Mouse (Mus musculus) embryo, embryonic 11.5 days (tissue): Measurements from ENCODE around the gene Cfap69.
"Not testable (repeated sequence)": the region's sequence is repeated elsewhere in the genome, so short reads cannot be mapped to it uniquely, and the experiment has no call there.

Experiments
- DNase-seq: peaks from one replicate; pipeline ENCODE4 v3.0.0-alpha.2; 2012; ENCODE audit warnings: low read depth, low spot score

Gene Cfap69

DNA sequence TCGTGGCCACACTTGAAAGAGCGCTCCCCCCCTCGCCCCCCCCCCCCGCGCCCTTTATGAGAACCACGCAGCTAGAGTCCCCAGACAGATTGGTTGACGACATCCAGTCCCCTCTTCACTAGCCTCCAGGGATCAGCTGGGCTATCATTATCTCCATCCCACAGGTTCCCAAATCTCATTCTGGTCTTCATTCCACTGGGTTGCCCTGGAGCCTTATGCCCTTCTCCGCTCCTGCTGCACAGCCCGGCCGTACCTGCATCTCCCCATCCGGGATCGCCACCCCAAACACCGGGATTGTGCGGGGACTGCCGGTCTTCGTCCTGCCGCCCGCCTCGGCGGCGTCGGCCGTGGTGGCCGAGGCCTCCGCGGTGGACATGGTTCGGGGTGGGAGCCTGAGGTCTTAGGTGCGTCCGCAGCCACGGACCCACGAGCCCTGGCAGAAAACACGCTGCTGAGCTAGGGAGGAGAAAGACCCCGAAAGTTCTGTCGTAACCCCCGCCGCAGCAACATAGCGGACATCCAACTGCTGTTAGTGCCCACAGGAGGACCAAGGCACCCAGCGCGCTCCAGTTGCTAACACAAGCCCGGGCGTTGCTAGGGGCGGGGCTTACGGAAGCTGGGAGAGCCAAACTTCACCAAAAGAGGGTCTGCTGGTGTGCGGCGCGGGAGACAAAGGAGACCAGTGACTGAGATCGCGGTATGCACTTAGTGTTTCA is at the start of gene Cfap69:
Gene Cfap69, minus strand, starts transcription at position 585 of the 716 bp plus-strand sequence.
- peak; percentile 85 for DNase-seq

- DNase-seq = no peak
Observed at GRCm38 (mm10) chr5:5711032-5711431, 47.0 kb upstream of the Cfap69 start.

DNA sequence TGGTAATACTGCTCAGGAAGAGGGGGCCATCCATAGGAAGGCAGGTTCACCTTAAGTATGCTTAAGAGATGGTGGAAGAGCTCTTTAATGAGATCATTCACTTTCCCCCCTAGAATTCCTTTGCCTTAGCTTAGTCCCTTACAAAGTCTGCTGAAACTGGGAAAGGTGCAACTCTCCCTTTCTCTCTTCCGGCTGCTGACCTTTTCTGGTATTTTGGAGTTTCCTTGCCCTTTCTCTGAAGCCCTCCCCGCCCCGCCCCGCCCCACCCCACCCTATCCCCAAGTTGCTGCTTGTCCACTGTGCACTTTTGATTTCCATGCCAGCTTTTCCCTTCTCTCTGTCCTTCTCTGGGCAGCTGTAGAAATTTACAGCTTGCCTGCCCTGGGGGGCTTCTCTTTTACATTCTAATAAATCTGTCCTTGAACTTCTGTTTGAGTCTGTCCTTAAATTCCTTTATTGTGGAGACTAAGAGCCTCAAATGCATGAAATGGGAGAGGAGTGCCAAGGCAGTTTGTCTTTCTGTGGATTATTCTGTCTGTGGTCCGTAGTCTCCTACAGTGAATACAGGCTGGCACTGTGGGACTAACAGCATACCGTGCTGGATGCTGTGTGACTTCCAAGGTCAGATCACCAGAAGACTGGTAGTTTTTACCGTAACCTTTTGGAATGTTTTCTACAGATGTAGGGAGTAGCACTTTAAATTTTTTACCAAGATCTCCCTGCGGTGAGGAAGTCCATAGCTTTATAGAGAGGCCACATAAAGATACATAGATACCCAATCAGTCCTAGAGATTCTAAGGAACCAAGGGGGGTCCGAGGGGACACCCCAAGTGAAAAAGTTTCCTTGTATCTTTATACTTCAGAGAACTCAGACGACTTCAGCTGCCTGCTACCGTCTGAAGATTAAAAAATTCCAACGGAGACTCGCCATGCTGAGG is 43.6 kb upstream of the Cfap69 start:
- DNase-seq = no peak

DNA sequence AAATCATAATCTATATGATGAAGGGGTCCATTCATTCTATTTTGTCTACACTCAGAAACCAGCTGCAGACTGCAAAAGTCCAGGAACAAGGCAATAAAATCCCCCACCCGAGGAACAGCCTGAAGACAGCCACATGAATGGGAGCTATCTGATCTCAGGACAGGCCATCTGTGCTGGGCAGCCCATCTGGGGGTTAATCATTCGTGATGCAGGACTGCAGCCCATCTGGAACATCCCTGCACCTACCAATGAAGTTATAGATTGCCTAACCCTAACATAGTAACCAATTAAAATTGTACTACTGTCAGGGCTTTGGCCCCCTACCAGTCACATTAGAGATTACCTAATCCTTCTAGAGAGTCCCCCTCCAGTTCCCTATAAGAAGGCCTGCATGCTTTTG is 41.0 kb upstream of the Cfap69 start:
- no peak for DNase-seq

- DNase-seq = no peak
Observed at GRCm38 (mm10) chr5:5700386-5700785, 36.3 kb upstream of the Cfap69 start.

- DNase-seq = no peak
Observed at GRCm38 (mm10) chr5:5698830-5699229, 34.8 kb upstream of the Cfap69 start.

- no peak for DNase-seq
Observed at GRCm38 (mm10) chr5:5695401-5695942, 31.4 kb upstream of the Cfap69 start.

DNA sequence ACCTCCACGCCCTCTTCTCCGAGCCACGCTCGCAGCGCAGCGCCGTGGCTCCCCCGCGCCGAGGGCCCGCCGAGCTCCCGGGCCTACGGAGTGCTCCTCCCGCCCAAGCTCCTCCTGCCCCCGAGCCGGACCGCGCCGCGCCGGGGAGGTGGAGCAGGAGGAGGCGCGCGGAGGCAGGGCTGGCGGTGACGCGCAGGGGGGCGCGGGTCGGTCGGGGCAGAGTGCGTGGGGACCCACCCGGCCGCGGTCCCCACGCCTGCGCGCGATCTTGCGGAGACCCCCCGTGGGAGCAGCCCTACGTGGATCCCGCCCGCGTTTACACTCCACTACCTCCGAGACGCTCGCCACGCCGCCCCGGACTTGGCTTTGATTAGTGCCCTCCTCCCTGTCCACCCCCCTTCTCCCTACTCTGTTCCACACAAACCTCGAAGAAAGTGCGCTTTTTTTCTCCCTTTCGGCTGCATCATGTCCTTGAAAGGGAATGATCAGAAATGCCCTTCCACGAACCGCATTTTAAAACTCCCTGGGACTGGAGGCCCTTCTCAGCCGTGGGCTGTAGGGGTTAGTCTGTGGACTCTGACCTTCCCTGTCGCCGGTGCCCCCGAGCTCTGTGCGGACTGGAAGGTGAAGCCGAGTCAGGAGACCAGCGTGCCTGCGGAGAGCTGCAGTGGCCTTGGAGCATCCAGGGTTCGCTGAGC is 30.1 kb upstream of the Cfap69 start, which contains the start of gene Steap2:
Gene Steap2, minus strand, starts transcription at position 623 of the 698 bp plus-strand sequence.
- DNase-seq = peak; percentile 29

GRCm38 (mm10) chr5:5693541-5693955 is 29.5 kb upstream of the Cfap69 start:
- DNase-seq = peak; percentile 20

DNA sequence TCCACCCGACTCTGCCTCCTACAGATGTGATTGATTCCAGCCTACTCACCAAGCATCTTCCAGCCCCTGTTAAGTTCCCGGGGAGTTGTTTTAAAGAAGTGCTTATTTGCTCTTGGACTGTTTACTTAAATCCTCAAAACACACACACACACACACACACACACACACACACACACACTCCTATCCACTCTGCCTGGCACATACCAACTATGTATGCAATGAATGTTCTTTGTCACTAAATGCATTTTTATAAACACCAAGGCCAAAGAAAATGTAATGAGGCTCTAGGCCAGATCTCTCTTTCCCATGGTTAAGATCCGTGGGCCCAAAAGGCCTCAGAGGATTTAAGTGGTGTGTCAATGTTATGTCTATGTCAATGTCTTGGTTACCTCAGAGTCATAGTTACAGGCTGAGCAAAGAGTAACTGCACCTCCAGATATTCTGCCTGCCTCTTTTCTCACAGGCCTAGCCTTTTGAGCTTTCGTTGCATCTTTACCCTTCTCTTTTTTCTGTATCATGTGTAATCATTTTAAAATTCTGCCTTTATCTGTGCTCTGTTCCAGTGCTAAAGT is 28.2 kb upstream of the Cfap69 start:
- DNase-seq = no peak

DNA sequence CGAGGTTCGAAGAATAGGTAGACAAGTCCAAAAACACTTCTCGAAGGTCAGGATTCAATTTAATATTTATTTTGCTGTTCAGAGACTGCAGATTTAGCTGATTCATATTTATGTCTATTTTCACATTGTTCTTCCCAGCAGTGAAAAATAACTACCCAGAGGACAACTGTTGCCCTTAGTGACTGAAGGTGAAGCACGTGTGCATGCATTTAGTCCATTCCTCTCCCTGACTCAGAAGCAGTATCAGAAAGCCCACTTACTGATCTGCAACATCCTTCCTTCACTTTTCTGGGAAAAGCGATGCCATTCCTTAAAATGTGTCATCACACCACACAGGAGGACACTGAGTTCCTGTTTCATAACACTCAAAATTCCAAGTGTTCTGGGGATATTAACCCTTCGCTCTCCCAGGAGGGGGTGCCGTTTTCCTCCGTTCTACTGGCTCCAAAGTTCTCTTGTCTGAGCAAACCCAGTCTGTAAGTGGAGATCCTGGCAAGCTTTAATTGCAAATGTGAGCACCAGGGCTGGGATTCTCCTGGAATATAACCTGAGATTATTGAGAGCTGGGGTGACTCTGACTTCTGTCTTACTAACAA is 25.0 kb upstream of the Cfap69 start:
- DNase-seq = no peak

- DNase-seq = no peak
Observed at GRCm38 (mm10) chr5:5688228-5688627, 24.2 kb upstream of the Cfap69 start.

GRCm38 (mm10) chr5:5686973-5687372 is 22.9 kb upstream of the Cfap69 start:
- no peak for DNase-seq

DNA sequence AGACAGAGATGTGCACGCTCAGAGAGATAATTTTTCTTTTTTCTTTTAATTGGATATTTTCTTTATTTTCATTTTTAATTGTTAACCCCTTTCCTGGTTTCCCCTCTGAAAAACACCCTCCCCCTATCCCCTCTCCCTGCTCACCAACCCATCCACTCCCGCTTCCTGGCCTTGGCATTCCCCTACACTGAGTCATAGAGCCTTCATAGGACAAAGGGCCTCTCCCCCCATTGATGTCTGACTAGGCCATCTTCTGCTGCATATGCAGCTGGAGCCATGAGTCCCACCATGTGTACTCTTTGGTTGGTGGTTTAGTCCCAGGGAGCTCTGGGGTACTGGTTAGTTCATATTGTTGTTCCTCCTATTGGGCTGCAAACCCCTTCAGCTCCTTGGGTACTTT is 20.9 kb upstream of the Cfap69 start:
- DNase-seq = not testable (repeated sequence)

DNA sequence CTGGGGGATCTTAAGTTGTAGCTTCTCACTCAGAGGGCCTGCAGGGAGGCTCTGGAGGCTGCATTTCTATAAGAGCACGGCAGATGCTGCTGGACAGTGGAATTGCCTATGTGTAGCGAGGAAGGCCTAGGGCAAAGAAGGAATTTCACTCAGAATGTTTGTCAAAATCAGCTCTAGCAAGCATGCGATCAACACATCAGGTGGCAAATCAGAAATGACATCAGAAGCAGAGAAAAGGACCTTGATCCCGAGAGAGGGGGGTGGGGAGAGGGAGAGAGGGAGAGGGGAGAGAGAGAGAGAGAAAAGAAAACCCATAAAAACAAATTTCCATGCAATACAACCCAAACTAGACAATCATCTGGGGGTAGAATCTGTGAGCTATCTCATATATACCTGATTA is 19.3 kb upstream of the Cfap69 start:
- DNase-seq = no peak

DNA sequence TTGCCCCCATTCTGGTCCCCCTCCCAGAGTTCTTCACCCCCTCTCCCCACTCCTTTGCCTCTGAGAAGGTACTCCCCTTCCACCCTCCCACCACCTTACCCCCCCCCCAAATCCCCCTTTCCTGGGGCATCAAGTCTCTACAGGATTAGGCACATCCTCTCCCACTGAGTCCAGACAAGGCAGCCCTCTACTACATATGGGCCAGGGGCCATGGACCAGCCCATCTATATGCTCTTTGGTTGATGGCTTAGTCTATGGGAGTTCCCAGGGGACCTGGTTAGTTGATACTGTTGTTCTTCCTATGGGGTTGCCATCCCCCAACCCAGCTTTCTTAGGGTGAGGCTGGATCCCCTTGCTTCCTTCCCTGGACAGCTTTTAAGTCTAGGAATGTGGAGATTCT is 15.4 kb upstream of the Cfap69 start:
- DNase-seq = no peak

DNA sequence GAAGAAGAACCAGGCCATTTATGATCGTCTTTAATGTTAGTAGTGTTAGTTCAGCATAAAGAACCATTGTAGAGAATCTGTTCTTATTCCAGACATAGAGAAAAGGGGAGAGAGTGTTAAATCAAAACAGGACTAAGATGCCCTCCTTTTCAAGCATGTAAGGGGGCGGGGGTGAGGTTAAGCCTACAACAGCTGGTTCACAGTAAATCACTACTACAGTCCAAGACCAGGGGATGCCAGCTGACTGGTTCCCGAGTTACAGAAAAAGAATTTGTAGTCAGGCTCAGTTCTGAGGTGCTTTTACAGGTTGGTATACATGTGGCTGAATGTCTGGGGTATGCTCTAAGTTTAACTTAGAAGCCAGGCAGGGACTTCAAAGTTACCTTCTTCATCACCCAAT is 12.0 kb upstream of the Cfap69 start:
- no peak for DNase-seq

DNA sequence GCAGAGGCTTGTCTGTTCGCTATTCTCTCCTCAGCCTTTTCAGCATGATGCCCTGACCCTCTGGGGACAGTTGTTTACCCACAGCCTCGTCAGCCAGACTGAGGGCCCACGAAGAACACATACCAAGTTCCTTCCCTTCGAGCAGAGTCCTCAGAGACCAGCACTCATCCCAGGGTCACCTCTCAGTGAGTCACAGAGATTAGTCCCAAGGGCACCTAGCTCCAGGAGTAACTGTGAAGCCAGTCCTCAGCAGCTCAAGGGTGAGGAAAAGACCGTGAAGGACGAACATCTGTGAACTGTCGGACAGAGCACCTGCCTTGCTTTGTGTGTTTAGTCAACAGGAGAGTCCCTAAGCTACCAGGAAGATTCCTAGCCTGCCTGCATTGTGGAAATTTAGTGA is 4.9 kb upstream of the Cfap69 start:
- DNase-seq = no peak

DNA sequence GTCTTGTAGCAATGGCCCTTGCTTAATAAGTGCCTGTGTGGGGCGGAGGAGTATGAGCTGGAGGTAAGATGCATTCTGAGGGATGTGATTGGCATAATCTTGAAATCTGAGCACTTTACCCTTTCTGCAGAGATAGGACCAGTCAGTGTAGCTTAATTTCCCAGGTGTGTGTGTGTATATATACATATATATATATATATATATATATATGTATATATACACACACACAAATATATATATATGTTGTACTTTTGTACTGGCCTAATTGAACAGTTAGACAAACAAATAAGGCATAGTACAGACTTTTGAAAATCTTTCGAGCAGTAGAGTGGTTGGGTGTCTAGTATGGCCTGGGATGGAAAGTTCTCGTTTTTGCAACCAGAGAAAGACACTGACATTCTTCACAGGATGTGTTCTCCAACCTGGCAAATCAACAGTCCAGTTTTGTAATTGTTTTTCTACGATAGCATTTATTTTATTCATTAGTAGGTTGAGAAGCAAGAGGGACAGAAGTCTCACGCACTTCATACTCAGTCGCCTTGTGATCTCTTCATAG is 410 bp upstream of the Cfap69 start:
- no peak for DNase-seq

DNA sequence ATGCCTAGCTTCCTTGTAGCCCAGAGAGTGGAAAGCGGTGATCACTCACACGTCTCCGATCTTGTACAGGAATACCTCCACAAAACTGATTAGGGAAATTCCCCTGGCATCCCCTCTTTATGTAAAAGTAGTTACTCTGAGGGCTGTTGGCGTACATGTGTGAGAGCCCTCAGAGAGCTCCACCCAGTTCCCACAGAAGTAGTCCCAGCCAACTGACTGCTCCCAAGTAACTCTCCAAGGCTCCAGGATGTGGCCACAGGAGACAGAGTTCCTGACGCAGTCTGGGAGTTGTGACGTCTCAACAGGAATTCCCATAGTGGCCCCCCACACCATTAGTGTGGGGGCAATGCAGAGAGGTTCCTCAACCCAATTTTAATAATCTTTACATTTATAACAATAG is 982 bp downstream of the Cfap69 start:
- DNase-seq = no peak

- no peak for DNase-seq
Observed at GRCm38 (mm10) chr5:5658680-5659079, 5.4 kb downstream of the Cfap69 start.
